Mouse (Mus musculus) lung, embryonic 14.5 days (tissue): Measurements from ENCODE around the gene Cux1. TPM values are rescaled to one million over a fixed set of nuclear protein-coding genes. Genes with fewer than 3 reads are reported as not detected.

Experiments used
- ATAC-seq: fragments of 200-750 bp; cut with Nextera tagmentation; 2 replicates; pipeline ENCODE4 v1.8.0; 2017; ENCODE audit warnings: mild to moderate bottlenecking, moderate TSS enrichment, moderate library complexity; ENCODE audit not compliant: insufficient read depth
- DNase-seq: peaks from one replicate; pipeline ENCODE4 v3.0.0-alpha.2; 2015
- H3K27ac ChIP-seq: fragments of 300-500 bp; sonication (generic); 2 replicates; pipeline ENCODE4 v1.5.1; 2014; ENCODE audit warnings: low read depth, mild to moderate bottlenecking, moderate library complexity
- H3K27me3 ChIP-seq: fragments of 300-500 bp; sonication (generic); 2 replicates; pipeline ENCODE4 v1.6.1; 2014; ENCODE audit warnings: low read length, control low read depth; ENCODE audit not compliant: insufficient read depth
- H3K36me3 ChIP-seq: fragments of 300-500 bp; sonication (generic); 2 replicates; pipeline ENCODE4 v1.6.1; 2014; ENCODE audit warnings: control low read depth; ENCODE audit not compliant: insufficient read depth
- H3K4me1 ChIP-seq: fragments of 300-500 bp; sonication (generic); 2 replicates; pipeline ENCODE4 v1.6.1; 2014; ENCODE audit warnings: antibody characterized with exemption, control low read depth; ENCODE audit not compliant: insufficient read depth
- H3K4me2 ChIP-seq: fragments of 300-500 bp; sonication (generic); 2 replicates; pipeline ENCODE4 v1.6.1; 2014; ENCODE audit warnings: mild to moderate bottlenecking
- H3K4me3 ChIP-seq: fragments of 300-500 bp; sonication (generic); 2 replicates; pipeline ENCODE4 v1.5.1; 2014; ENCODE audit warnings: low read depth, low read length
- H3K9ac ChIP-seq: fragments of 300-500 bp; sonication (generic); 2 replicates; pipeline ENCODE4 v1.6.1; 2014
- H3K9me3 ChIP-seq: fragments of 300-500 bp; sonication (generic); 2 replicates; pipeline ENCODE4 v1.6.1; 2016; ENCODE audit warnings: low read depth, low read length, control low read depth
- CTCF ChIP-seq: IDR thresholded peaks from 2 replicates; pipeline ENCODE4 v1.5.1; 2016; ENCODE audit warnings: antibody characterized with exemption, low read depth
- WGBS: fragments of 180-500 bp; shearing (Covaris S2); extraction: QIAGEN DNeasy Blood & Tissue Kit; methylation state at CpG from one replicate; pipeline ENCODE4 v1.1.7; 2014; 5-methylcytosine and 5-hydroxymethylcytosine counted together
- polyA plus RNA-seq: library from polyadenylated mRNA; unstranded; fragments of >200 nt; fragmentation: Nextera tagmentation; extraction: Ambion mirVana; gene quantifications from 2 replicates; pipeline ENCODE4 v1.2.1, GENCODE M21; 2014

Cux1 gene
- polyA plus RNA-seq, 1 experiment from 2014 or later: 104 TPM

- no peak overlapping the region for H3K4me2 ChIP-seq
- no peaks in the 10 kb centered on the region for H3K9me3 ChIP-seq
- H3K27me3 ChIP-seq: no peaks in the 10 kb centered on the region
- H3K27ac ChIP-seq: no peak overlapping the region
- H3K9ac ChIP-seq: no peak overlapping the region
- DNase-seq (no peak), ATAC-seq (no peak)
- H3K36me3 ChIP-seq: peaks cover 63% of the 10 kb centered on the region
- H3K4me1 ChIP-seq: no peaks in the 10 kb centered on the region
- WGBS: 80% methylated on average over 4 of the region's 4 CpGs
- no peak overlapping the region for H3K4me3 ChIP-seq
- TF ChIP-seq CTCF: no peak
These were observed 231.6 kb downstream of the Cux1 start for GRCm38 (mm10) chr5:136335681-136336080.

- Histone ChIP-seq H3K4me2 (no peak overlapping the region), H3K27me3 (no peaks in the 10 kb centered on the region), H3K9me3 (no peaks in the 10 kb centered on the region), H3K27ac (no peak overlapping the region), H3K4me3 (no peak overlapping the region), H3K9ac (no peak overlapping the region), H3K36me3 (peaks cover 60% of the 10 kb centered on the region), H3K4me1 (no peaks in the 10 kb centered on the region)
- TF ChIP-seq CTCF: no peak
- ATAC-seq (no peak), DNase-seq (no peak)
- WGBS: 79% methylated on average over 4 of the region's 4 CpGs
These were observed 232.5 kb downstream of the Cux1 start for GRCm38 (mm10) chr5:136334780-136335179.

- H3K36me3 ChIP-seq: peaks cover 53% of the 10 kb centered on the region
- WGBS: 90% methylated on average over 1 of the region's 1 CpGs
- ATAC-seq: no peak
These were observed 233.2 kb downstream of the Cux1 start for GRCm38 (mm10) chr5:136334051-136334450.

GRCm38 (mm10) chr5:136332786-136333462, 234.4 kb downstream of the Cux1 start:
- Histone ChIP-seq H3K4me2 (no peak overlapping the region), H3K27me3 (no peaks in the 10 kb centered on the region), H3K9ac (no peak overlapping the region), H3K9me3 (no peaks in the 10 kb centered on the region), H3K36me3 (peaks cover 53% of the 10 kb centered on the region), H3K27ac (no peak overlapping the region), H3K4me3 (no peak overlapping the region), H3K4me1 (no peaks in the 10 kb centered on the region)
- ATAC-seq (no peak), DNase-seq (no peak)
- no peak for TF ChIP-seq CTCF
- 89% methylated on average over 11 of the region's 11 CpGs for WGBS

More at GRCm38 (mm10) chr5:136334051-136334450, 233.2 kb downstream of the Cux1 start:
- Histone ChIP-seq H3K27me3 (no peaks in the 10 kb centered on the region), H3K27ac (no peak overlapping the region), H3K4me3 (no peak overlapping the region), H3K9ac (no peak overlapping the region), H3K4me1 (no peaks in the 10 kb centered on the region), H3K4me2 (no peak overlapping the region), H3K9me3 (no peaks in the 10 kb centered on the region)
- no peak for DNase-seq
- TF ChIP-seq CTCF: no peak

- Histone ChIP-seq H3K27me3 (no peaks in the 10 kb centered on the region), H3K4me2 (no peak overlapping the region), H3K9ac (no peak overlapping the region), H3K4me3 (no peak overlapping the region), H3K36me3 (peaks cover 47% of the 10 kb centered on the region), H3K27ac (no peak overlapping the region), H3K4me1 (no peaks in the 10 kb centered on the region), H3K9me3 (no peaks in the 10 kb centered on the region)
- ATAC-seq (no peak), DNase-seq (peak; percentile 29)
- WGBS: 88% methylated on average over 2 of the region's 2 CpGs
- TF ChIP-seq CTCF: peak; percentile 34; the same call in 1 of the 2 replicates
These were observed 239.6 kb downstream of the Cux1 start for GRCm38 (mm10) chr5:136327736-136328135.

GRCm38 (mm10) chr5:136326626-136327025, 240.7 kb downstream of the Cux1 start:
- no peaks in the 10 kb centered on the region for H3K27me3 ChIP-seq
- no peaks in the 10 kb centered on the region for H3K9me3 ChIP-seq
- H3K27ac ChIP-seq: no peak overlapping the region
- no peak overlapping the region for H3K4me2 ChIP-seq
- ATAC-seq (no peak), DNase-seq (no peak)
- no peak overlapping the region for H3K4me3 ChIP-seq
- no peaks in the 10 kb centered on the region for H3K4me1 ChIP-seq
- no peak for TF ChIP-seq CTCF
- H3K36me3 ChIP-seq: peaks cover 56% of the 10 kb centered on the region
- H3K9ac ChIP-seq: no peak overlapping the region
- whole genome bisulfite sequencing: 85% methylated on average over 13 of the region's 13 CpGs

- Histone ChIP-seq H3K4me2 (no peak overlapping the region), H3K27ac (no peak overlapping the region), H3K36me3 (peaks cover 59% of the 10 kb centered on the region), H3K27me3 (no peaks in the 10 kb centered on the region), H3K4me3 (no peak overlapping the region), H3K9ac (no peak overlapping the region), H3K9me3 (no peaks in the 10 kb centered on the region), H3K4me1 (no peaks in the 10 kb centered on the region)
- WGBS: 60% methylated on average over 4 of the region's 4 CpGs
- ATAC-seq: no peak
- TF ChIP-seq CTCF: no peak
- DNase-seq: no peak
These were observed 242.8 kb downstream of the Cux1 start for GRCm38 (mm10) chr5:136324506-136324905.
